Mouse (Mus musculus) midbrain, embryonic 12.5 days (tissue): ENCODE results near the gene Ppp1r14a. TPM values are rescaled to one million over a fixed set of nuclear protein-coding genes. Genes with fewer than 3 reads are reported as not detected.

Source experiments
- ATAC-seq: fragments of 200-750 bp; cut with Nextera tagmentation; 2 replicates; pipeline ENCODE4 v1.8.0; 2017; ENCODE audit warnings: low read depth, moderate TSS enrichment, moderate library complexity; ENCODE audit not compliant: low FRiP score
- H3K27ac ChIP-seq: fragments of 300-500 bp; sonication (generic); replicated peaks from 2 replicates; pipeline ENCODE4 v1.5.1; 2016; ENCODE audit warnings: mild to moderate bottlenecking
- H3K27me3 ChIP-seq: fragments of 300-500 bp; sonication (generic); 2 replicates; pipeline ENCODE4 v1.6.1; 2016; ENCODE audit warnings: mild to moderate bottlenecking
- H3K36me3 ChIP-seq: fragments of 300-500 bp; sonication (generic); 2 replicates; pipeline ENCODE4 v1.6.1; 2016
- H3K4me1 ChIP-seq: fragments of 300-500 bp; sonication (generic); 2 replicates; pipeline ENCODE4 v1.6.1; 2016
- H3K4me2 ChIP-seq: fragments of 300-500 bp; sonication (generic); replicated peaks from 2 replicates; pipeline ENCODE4 v1.6.1; 2016; ENCODE audit warnings: mild to moderate bottlenecking, moderate library complexity
- H3K4me3 ChIP-seq: fragments of 300-500 bp; sonication (generic); 2 replicates; pipeline ENCODE4 v1.5.1; 2016; ENCODE audit warnings: mild to moderate bottlenecking
- H3K9ac ChIP-seq: fragments of 300-500 bp; sonication (generic); replicated peaks from 2 replicates; pipeline ENCODE4 v1.6.1; 2016; ENCODE audit warnings: mild to moderate bottlenecking, moderate library complexity
- H3K9me3 ChIP-seq: fragments of 300-500 bp; sonication (generic); 2 replicates; pipeline ENCODE4 v1.6.1; 2016; ENCODE audit warnings: mild to moderate bottlenecking
- WGBS: fragments of 180-500 bp; shearing (Covaris S2); methylation state at CpG from one replicate; pipeline ENCODE4 v1.1.7; 2016; 5-methylcytosine and 5-hydroxymethylcytosine counted together
- polyA plus RNA-seq: library from polyadenylated mRNA; unstranded; fragments of >200 nt; fragmentation: Nextera tagmentation; extraction: Ambion mirVana; gene quantifications from 2 replicates; pipeline ENCODE4 v1.2.1, GENCODE M21; 2016

Gene Ppp1r14a
- polyA plus RNA-seq, 1 experiment from 2014 or later: 19.2 TPM

GRCm38 (mm10) chr7:29318115-29318911 lies 29.2 kb downstream of the Ppp1r14a start:
- H3K4me3 ChIP-seq: peak overlapping the region; percentile 23
- 0 out of 2 replicates have a peak, but pooled peaks have one; percentile 1 for ATAC-seq
- peak overlapping the region; percentile 98 for H3K27ac ChIP-seq
- H3K4me2 ChIP-seq: peak overlapping the region; percentile 52
- H3K9ac ChIP-seq: peak overlapping the region; percentile 55
- H3K27me3 ChIP-seq: no peaks in the 10 kb centered on the region
- 3% methylated on average over 18 of the region's 18 CpGs for WGBS
- H3K9me3 ChIP-seq: no peaks in the 10 kb centered on the region
- H3K4me1 ChIP-seq: peaks cover 81% of the 10 kb centered on the region
- peaks cover 18% of the 10 kb centered on the region; the same call in 1 of the 2 replicates for H3K36me3 ChIP-seq

- Histone ChIP-seq H3K9me3 (no peaks in the 10 kb centered on the region), H3K9ac (peak overlapping the region; percentile 24; the same call in 1 of the 2 replicates), H3K4me1 (peaks cover 68% of the 10 kb centered on the region), H3K36me3 (peaks cover 13% of the 10 kb centered on the region), H3K4me2 (peak overlapping the region; percentile 52), H3K27ac (peak overlapping the region; percentile 98), H3K27me3 (no peaks in the 10 kb centered on the region), H3K4me3 (peak overlapping the region; percentile 23)
- WGBS: 8% methylated on average over 19 of the region's 19 CpGs
- no peak for ATAC-seq
Observed at GRCm38 (mm10) chr7:29319337-29320307, 30.5 kb downstream of the Ppp1r14a start.

- 91% methylated on average over 6 of the region's 6 CpGs for WGBS
- H3K4me3 ChIP-seq: no peak overlapping the region
- no peaks in the 10 kb centered on the region for H3K27me3 ChIP-seq
- H3K9ac ChIP-seq: no peak overlapping the region
- H3K36me3 ChIP-seq: peaks cover 44% of the 10 kb centered on the region
- 0 out of 2 replicates have a peak, but pooled peaks cover under 1% of the 10 kb centered on the region for H3K4me1 ChIP-seq
- no peak overlapping the region for H3K4me2 ChIP-seq
- H3K9me3 ChIP-seq: no peaks in the 10 kb centered on the region
- no peak for ATAC-seq
- H3K27ac ChIP-seq: no peak overlapping the region
Observed at GRCm38 (mm10) chr7:29327087-29327486, 38.0 kb downstream of the Ppp1r14a start.

- Histone ChIP-seq H3K4me2 (no peak overlapping the region), H3K27me3 (no peaks in the 10 kb centered on the region), H3K27ac (no peak overlapping the region), H3K4me1 (no peaks in the 10 kb centered on the region; the same call in 1 of the 2 replicates), H3K9ac (no peak overlapping the region), H3K4me3 (no peak overlapping the region), H3K36me3 (peaks cover 44% of the 10 kb centered on the region), H3K9me3 (no peaks in the 10 kb centered on the region)
- 91% methylated on average over 16 of the region's 16 CpGs for WGBS
- no peak for ATAC-seq
Observed at GRCm38 (mm10) chr7:29328984-29329383, 39.9 kb downstream of the Ppp1r14a start.

GRCm38 (mm10) chr7:29334156-29334555 lies 45.0 kb downstream of the Ppp1r14a start:
- 64% methylated on average over 6 of the region's 7 CpGs for WGBS

GRCm38 (mm10) chr7:29335276-29335675 lies 46.2 kb downstream of the Ppp1r14a start:
- ATAC-seq: no peak
- Histone ChIP-seq H3K4me3 (no peak overlapping the region), H3K27ac (no peak overlapping the region), H3K4me1 (peaks cover 4% of the 10 kb centered on the region; the same call in 1 of the 2 replicates), H3K36me3 (peaks cover 15% of the 10 kb centered on the region), H3K27me3 (no peaks in the 10 kb centered on the region), H3K9ac (no peak overlapping the region), H3K4me2 (no peak overlapping the region), H3K9me3 (no peaks in the 10 kb centered on the region)

More at GRCm38 (mm10) chr7:29334156-29334555, 45.0 kb downstream of the Ppp1r14a start:
- no peaks in the 10 kb centered on the region for H3K9me3 ChIP-seq
- H3K9ac ChIP-seq: no peak overlapping the region
- peaks cover 4% of the 10 kb centered on the region; the same call in 1 of the 2 replicates for H3K4me1 ChIP-seq
- H3K4me2 ChIP-seq: no peak overlapping the region
- H3K27ac ChIP-seq: 0 out of 2 replicates have a peak overlapping the region, but pooled peaks have one; percentile 20
- H3K27me3 ChIP-seq: no peaks in the 10 kb centered on the region
- ATAC-seq: no peak
- H3K4me3 ChIP-seq: no peak overlapping the region
- H3K36me3 ChIP-seq: peaks cover 24% of the 10 kb centered on the region

- Histone ChIP-seq H3K9ac (no peak overlapping the region), H3K4me1 (peaks cover 4% of the 10 kb centered on the region; the same call in 1 of the 2 replicates), H3K9me3 (no peaks in the 10 kb centered on the region), H3K4me3 (no peak overlapping the region), H3K27ac (no peak overlapping the region), H3K36me3 (peaks cover 8% of the 10 kb centered on the region), H3K27me3 (no peaks in the 10 kb centered on the region), H3K4me2 (no peak overlapping the region)
- no peak for ATAC-seq
- WGBS: 85% methylated on average over 6 of the region's 6 CpGs
Observed at GRCm38 (mm10) chr7:29335841-29336671, 46.9 kb downstream of the Ppp1r14a start.

- Histone ChIP-seq H3K9me3 (no peaks in the 10 kb centered on the region), H3K36me3 (no peaks in the 10 kb centered on the region; the same call in 1 of the 2 replicates), H3K27ac (no peak overlapping the region), H3K4me3 (no peak overlapping the region), H3K4me2 (no peak overlapping the region), H3K9ac (no peak overlapping the region), H3K27me3 (no peaks in the 10 kb centered on the region), H3K4me1 (peaks cover 6% of the 10 kb centered on the region; the same call in 1 of the 2 replicates)
- WGBS: 76% methylated on average over 9 of the region's 9 CpGs
- no peak for ATAC-seq
Observed at GRCm38 (mm10) chr7:29336795-29337319, 47.7 kb downstream of the Ppp1r14a start.

- no peak overlapping the region for H3K9ac ChIP-seq
- peaks cover 15% of the 10 kb centered on the region; the same call in 1 of the 2 replicates for H3K4me1 ChIP-seq
- no peaks in the 10 kb centered on the region for H3K9me3 ChIP-seq
- 84% methylated on average over 2 of the region's 2 CpGs for WGBS
- no peaks in the 10 kb centered on the region for H3K36me3 ChIP-seq
- ATAC-seq: no peak
- H3K4me2 ChIP-seq: no peak overlapping the region
- no peak overlapping the region for H3K4me3 ChIP-seq
- H3K27me3 ChIP-seq: no peaks in the 10 kb centered on the region
- H3K27ac ChIP-seq: no peak overlapping the region
Observed at GRCm38 (mm10) chr7:29337766-29338165, 48.7 kb downstream of the Ppp1r14a start.

GRCm38 (mm10) chr7:29338351-29338919 lies 49.3 kb downstream of the Ppp1r14a start:
- Histone ChIP-seq H3K27ac (no peak overlapping the region), H3K9ac (no peak overlapping the region), H3K4me1 (peaks cover 16% of the 10 kb centered on the region; the same call in 1 of the 2 replicates), H3K36me3 (no peaks in the 10 kb centered on the region), H3K27me3 (no peaks in the 10 kb centered on the region), H3K9me3 (no peaks in the 10 kb centered on the region), H3K4me2 (no peak overlapping the region), H3K4me3 (no peak overlapping the region)
- 90% methylated on average over 9 of the region's 9 CpGs for WGBS
- ATAC-seq: no peak
